Comparison of ENCODE assay signal across 22 mouse cellular contexts in the genomic region with DNA sequence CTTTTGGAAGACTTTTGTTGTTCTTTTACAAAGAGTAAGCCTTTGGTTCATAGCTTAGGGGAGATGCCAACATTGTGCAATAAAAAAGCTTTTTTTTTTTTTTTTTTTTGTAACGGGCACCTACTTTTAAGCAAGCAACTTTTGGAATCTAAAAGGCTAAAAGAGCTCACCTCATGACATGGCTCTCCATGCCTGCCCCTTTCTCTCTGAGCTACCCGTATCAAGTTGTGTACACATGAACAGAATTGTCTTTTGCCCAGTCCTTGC. TPM values are rescaled to one million over a fixed set of nuclear protein-coding genes. Genes with fewer than 3 reads are reported as not detected.
DNase-seq lines count a peak whose midpoint lies in the region; ATAC-seq and TF ChIP-seq lines count a peak whose summit lies in the region.
"Had no signal": no experiment of that assay in that cellular context is flagged by ENCODE, and none has a peak within 500 bp of the region (broad histone marks: within the 10 kb centered on the region; RNA-seq: fewer than 3 reads in every experiment).

No protein-coding gene starts in this region.

- H3K9ac ChIP-seq in intestine, embryonic 14.5 days (ENCODE audit: low read length): no peak overlapping the region
- no peak overlapping the region for H3K9ac ChIP-seq in intestine, embryonic 15.5 days
- H3K9ac ChIP-seq in liver, postnatal 0 days (replicated peaks): no peak overlapping the region
- H3K9ac ChIP-seq in liver, embryonic 12.5 days: no peak overlapping the region
- H3K9ac ChIP-seq in intestine, postnatal 0 days (ENCODE audit: low read depth, low read length): no peak overlapping the region
- no peak overlapping the region for H3K9ac ChIP-seq in hindbrain, embryonic 16.5 days (ENCODE audit: low read depth, low read length)
- H3K9ac ChIP-seq: embryonic facial prominence, embryonic 13.5 days; embryonic facial prominence, embryonic 15.5 days; forebrain, embryonic 12.5 days had no signal

- H3K4me2 ChIP-seq in intestine, embryonic 14.5 days (ENCODE audit: low read length): no peak overlapping the region
- H3K4me2 ChIP-seq in intestine, embryonic 15.5 days (replicated peaks): no peak overlapping the region
- no peak overlapping the region for H3K4me2 ChIP-seq in liver, postnatal 0 days (ENCODE audit: low read depth, low read length)
- H3K4me2 ChIP-seq in liver, embryonic 12.5 days: no peak overlapping the region
- peak overlapping the region; percentile 57 for H3K4me2 ChIP-seq in intestine, postnatal 0 days (replicated peaks; ENCODE audit: low read depth)
- no peak overlapping the region for H3K4me2 ChIP-seq in hindbrain, embryonic 16.5 days (ENCODE audit: low read length)
- H3K4me2 ChIP-seq: embryonic facial prominence, embryonic 13.5 days; embryonic facial prominence, embryonic 15.5 days; forebrain, embryonic 12.5 days had no signal

- TF ChIP-seq CTCF in liver, postnatal 0 days (IDR thresholded peaks at IDR 0.05; ENCODE audit: low read depth): no peak
- no peak for TF ChIP-seq CTCF in intestine, postnatal 0 days (IDR thresholded peaks at IDR 0.05; ENCODE audit: low read depth)

- H3K4me1 ChIP-seq in intestine, embryonic 14.5 days (replicated peaks; ENCODE audit: control insufficient read depth, insufficient read depth, low read length): peaks cover 2% of the 10 kb centered on the region; the same call in 1 of the 2 replicates
- H3K4me1 ChIP-seq in intestine, embryonic 15.5 days (replicated peaks): peaks cover 3% of the 10 kb centered on the region; the same call in 1 of the 2 replicates
- peaks cover 6% of the 10 kb centered on the region; the same call in 1 of the 2 replicates for H3K4me1 ChIP-seq in liver, postnatal 0 days (ENCODE audit: insufficient read depth)
- peaks cover 3% of the 10 kb centered on the region; the same call in 1 of the 2 replicates for H3K4me1 ChIP-seq in liver, embryonic 12.5 days
- peaks cover 5% of the 10 kb centered on the region; the same call in 1 of the 2 replicates for H3K4me1 ChIP-seq in intestine, postnatal 0 days (replicated peaks; ENCODE audit: control insufficient read depth, insufficient read depth, low read length)
- H3K4me1 ChIP-seq in hindbrain, embryonic 16.5 days (ENCODE audit: control insufficient read depth, insufficient read depth, low read depth, low read length): no peaks in the 10 kb centered on the region
- H3K4me1 ChIP-seq: embryonic facial prominence, embryonic 13.5 days; embryonic facial prominence, embryonic 15.5 days; forebrain, embryonic 12.5 days had no signal

- ATAC-seq in intestine, embryonic 14.5 days (replicated peaks; ENCODE audit: low FRiP score, low TSS enrichment, low read depth): peak; percentile 8; the same call in 1 of the 2 replicates
- ATAC-seq in intestine, embryonic 15.5 days: no peak
- no peak for ATAC-seq in liver, postnatal 0 days
- ATAC-seq in liver, embryonic 12.5 days: no peak
- no peak; the same call in 1 of the 2 replicates for ATAC-seq in intestine, postnatal 0 days
- ATAC-seq in hindbrain, embryonic 16.5 days: no peak
- ATAC-seq: forebrain, embryonic 14.5 days; forebrain, embryonic 16.5 days had no signal

- no peak for DNase-seq in intestine, embryonic 14.5 days (ENCODE audit: low spot score)
- no peak for DNase-seq in liver, postnatal 0 days
- no peak for DNase-seq in spleen, adult 12 weeks (ENCODE audit: low spot score)
- DNase-seq: cerebellum, adult 11 months; cerebellum, adult 18-20 months; cerebellum, adult 8-10 months; cerebellum, adult 9-11 months; cerebellum, postnatal 14 days; cerebellum, postnatal 36 days; embryo, embryonic 11 days had no signal

- peak; percentile 34; the same call in 1 of the 2 replicates for TF ChIP-seq EP300 in liver, postnatal 0 days (IDR thresholded peaks at IDR 0.05; ENCODE audit: low read depth)

- H3K4me3 ChIP-seq in intestine, embryonic 14.5 days (ENCODE audit: low read depth, low read length): no peak overlapping the region
- H3K4me3 ChIP-seq in intestine, embryonic 15.5 days (replicated peaks): no peak overlapping the region
- H3K4me3 ChIP-seq in liver, postnatal 0 days (ENCODE audit: low read depth, low read length): no peak overlapping the region
- H3K4me3 ChIP-seq in liver, embryonic 12.5 days: no peak overlapping the region
- no peak overlapping the region for H3K4me3 ChIP-seq in intestine, postnatal 0 days (ENCODE audit: low read depth, low read length)
- no peak overlapping the region for H3K4me3 ChIP-seq in hindbrain, embryonic 16.5 days (ENCODE audit: low read length)
- H3K4me3 ChIP-seq: embryonic facial prominence, embryonic 13.5 days; embryonic facial prominence, embryonic 15.5 days; erythroblast, embryonic 14.5 days; forebrain, embryonic 10.5 days; forebrain, embryonic 12.5 days had no signal

- no peaks in the 10 kb centered on the region for H3K9me3 ChIP-seq in intestine, embryonic 14.5 days (ENCODE audit: control insufficient read depth, low read length)
- no peaks in the 10 kb centered on the region for H3K9me3 ChIP-seq in intestine, embryonic 15.5 days
- H3K9me3 ChIP-seq in liver, postnatal 0 days (ENCODE audit: low read length): no peaks in the 10 kb centered on the region
- no peaks in the 10 kb centered on the region for H3K9me3 ChIP-seq in liver, embryonic 12.5 days (replicated peaks)
- H3K9me3 ChIP-seq in intestine, postnatal 0 days (ENCODE audit: control insufficient read depth): no peaks in the 10 kb centered on the region
- no peaks in the 10 kb centered on the region for H3K9me3 ChIP-seq in hindbrain, embryonic 16.5 days (ENCODE audit: control insufficient read depth, low read length)
- H3K9me3 ChIP-seq: embryonic facial prominence, embryonic 13.5 days; embryonic facial prominence, embryonic 15.5 days; forebrain, embryonic 10.5 days; forebrain, embryonic 12.5 days had no signal

- no peaks in the 10 kb centered on the region for H3K36me3 ChIP-seq in intestine, embryonic 14.5 days (ENCODE audit: control insufficient read depth, insufficient read depth, low read length)
- no peaks in the 10 kb centered on the region for H3K36me3 ChIP-seq in intestine, embryonic 15.5 days
- H3K36me3 ChIP-seq in liver, postnatal 0 days (replicated peaks; ENCODE audit: insufficient read depth, low read length): no peaks in the 10 kb centered on the region
- H3K36me3 ChIP-seq in liver, embryonic 12.5 days: no peaks in the 10 kb centered on the region
- H3K36me3 ChIP-seq in intestine, postnatal 0 days (ENCODE audit: control insufficient read depth, insufficient read depth): no peaks in the 10 kb centered on the region
- no peaks in the 10 kb centered on the region for H3K36me3 ChIP-seq in hindbrain, embryonic 16.5 days (ENCODE audit: control insufficient read depth, insufficient read depth, low read length)
- H3K36me3 ChIP-seq: embryonic facial prominence, embryonic 13.5 days; embryonic facial prominence, embryonic 15.5 days; forebrain, embryonic 10.5 days; forebrain, embryonic 12.5 days had no signal

- H3K27me3 ChIP-seq in intestine, embryonic 14.5 days (replicated peaks; ENCODE audit: control insufficient read depth, insufficient read depth, low read length): no peaks in the 10 kb centered on the region
- no peaks in the 10 kb centered on the region for H3K27me3 ChIP-seq in intestine, embryonic 15.5 days (replicated peaks)
- no peaks in the 10 kb centered on the region for H3K27me3 ChIP-seq in liver, postnatal 0 days (ENCODE audit: insufficient read depth, low read length)
- no peaks in the 10 kb centered on the region for H3K27me3 ChIP-seq in liver, embryonic 12.5 days (replicated peaks)
- no peaks in the 10 kb centered on the region for H3K27me3 ChIP-seq in intestine, postnatal 0 days (replicated peaks; ENCODE audit: control insufficient read depth, insufficient read depth, low read length)
- H3K27me3 ChIP-seq in hindbrain, embryonic 16.5 days (replicated peaks; ENCODE audit: control insufficient read depth, insufficient read depth, low read length): no peaks in the 10 kb centered on the region
- H3K27me3 ChIP-seq: embryonic facial prominence, embryonic 13.5 days; embryonic facial prominence, embryonic 15.5 days had no signal

- H3K27ac ChIP-seq in intestine, embryonic 14.5 days (ENCODE audit: low read depth): no peak overlapping the region
- H3K27ac ChIP-seq in intestine, embryonic 15.5 days: no peak overlapping the region
- H3K27ac ChIP-seq in liver, postnatal 0 days (ENCODE audit: low read depth): peak overlapping the region; percentile 69
- H3K27ac ChIP-seq in liver, embryonic 12.5 days: no peak overlapping the region
- no peak overlapping the region for H3K27ac ChIP-seq in intestine, postnatal 0 days (ENCODE audit: low read depth, low read length)
- H3K27ac ChIP-seq in hindbrain, embryonic 16.5 days (ENCODE audit: low read depth, low read length): no peak overlapping the region
- H3K27ac ChIP-seq: embryonic facial prominence, embryonic 13.5 days; embryonic facial prominence, embryonic 15.5 days; forebrain, embryonic 10.5 days; forebrain, embryonic 12.5 days had no signal

- WGBS in intestine, embryonic 14.5 days: 73% methylated on average over 2 of the region's 2 CpGs
- WGBS in intestine, embryonic 15.5 days: 63% methylated on average over 2 of the region's 2 CpGs
- 49% methylated on average over 2 of the region's 2 CpGs for WGBS in liver, postnatal 0 days (ENCODE audit: insufficient replicate concordance)
- 50% methylated on average over 2 of the region's 2 CpGs for WGBS in liver, embryonic 12.5 days (ENCODE audit: insufficient replicate concordance)
- WGBS in intestine, postnatal 0 days: 33% methylated on average over 2 of the region's 2 CpGs
- 83% methylated on average over 2 of the region's 2 CpGs for WGBS in hindbrain, embryonic 16.5 days

RNA-seq across cellular contexts. Expression of a gene that starts 48.7 kb away (rescaled TPM):
- polyA plus RNA-seq in intestine, embryonic 14.5 days (2014; fragmentation: Nextera tagmentation; extraction: Ambion mirVana): 7.3 and 10.0 TPM in 2 replicates
- 10.4 and 10.5 TPM in 2 replicates for polyA plus RNA-seq in intestine, embryonic 15.5 days (2015; fragmentation: Nextera tagmentation; extraction: Ambion mirVana)
- 3.1 and 3.2 TPM in 2 replicates for polyA plus RNA-seq in liver, postnatal 0 days (2015; fragmentation: Nextera tagmentation; extraction: Ambion mirVana)
- polyA plus RNA-seq in liver, embryonic 12.5 days (2016; fragmentation: Nextera tagmentation; extraction: Ambion mirVana): 3.0 and 4.0 TPM in 2 replicates
- polyA plus RNA-seq in intestine, postnatal 0 days (2015; fragmentation: Nextera tagmentation; extraction: Ambion mirVana): 3.9 and 4.9 TPM in 2 replicates
- 0.55 and 0.57 TPM in 2 replicates for polyA plus RNA-seq in hindbrain, embryonic 16.5 days (2015; fragmentation: Nextera tagmentation; extraction: Ambion mirVana)
- polyA plus RNA-seq: C2C12 had no signal
